Mouse (Mus musculus) kidney, embryonic 16.5 days (tissue): ENCODE measurements around the gene Lrrc23. TPM values are rescaled to one million over a fixed set of nuclear protein-coding genes. Genes with fewer than 3 reads are reported as not detected.

Experiments used
- ATAC-seq: fragments of 200-750 bp; cut with Nextera tagmentation; 2 replicates; pipeline ENCODE4 v1.8.0; 2017; ENCODE audit warnings: moderate TSS enrichment; ENCODE audit not compliant: low FRiP score, low TSS enrichment
- H3K27ac ChIP-seq: fragments of 300-500 bp; sonication (generic); 2 replicates; pipeline ENCODE4 v1.5.1; 2014; ENCODE audit warnings: low read length
- H3K27me3 ChIP-seq: fragments of 300-500 bp; sonication (generic); 2 replicates; pipeline ENCODE4 v1.6.1; 2014; ENCODE audit warnings: low read length, control low read depth, mixed read lengths; ENCODE audit not compliant: insufficient read depth
- H3K36me3 ChIP-seq: fragments of 300-500 bp; sonication (generic); 2 replicates; pipeline ENCODE4 v1.6.1; 2014; ENCODE audit warnings: low read length, control low read depth, mixed read lengths; ENCODE audit not compliant: insufficient read depth
- H3K4me1 ChIP-seq: fragments of 300-500 bp; sonication (generic); 2 replicates; pipeline ENCODE4 v1.6.1; 2014; ENCODE audit warnings: low read length, control low read depth, mixed read lengths; ENCODE audit not compliant: insufficient read depth
- H3K4me2 ChIP-seq: fragments of 300-500 bp; sonication (generic); replicated peaks from 2 replicates; pipeline ENCODE4 v1.6.1; 2014; ENCODE audit warnings: low read depth, low read length
- H3K4me3 ChIP-seq: fragments of 300-500 bp; sonication (generic); 2 replicates; pipeline ENCODE4 v1.5.1; 2014; ENCODE audit warnings: mild to moderate bottlenecking, low read length
- H3K9ac ChIP-seq: fragments of 300-500 bp; sonication (generic); replicated peaks from 2 replicates; pipeline ENCODE4 v1.6.1; 2014; ENCODE audit warnings: low read length
- H3K9me3 ChIP-seq: fragments of 300-500 bp; sonication (generic); 2 replicates; pipeline ENCODE4 v1.6.1; 2016; ENCODE audit warnings: low read length, control low read depth
- WGBS: fragments of 180-500 bp; shearing (Covaris S2); extraction: QIAGEN DNeasy Blood & Tissue Kit; methylation state at CpG from one replicate; pipeline ENCODE4 v1.1.7; 2014; 5-methylcytosine and 5-hydroxymethylcytosine counted together
- polyA plus RNA-seq: library from polyadenylated mRNA; unstranded; fragments of >200 nt; fragmentation: Nextera tagmentation; extraction: Ambion mirVana; gene quantifications from 2 replicates; pipeline ENCODE4 v1.2.1, GENCODE M21; 2015

The Lrrc23 gene
- polyA plus RNA-seq = 1.0 and 1.2 TPM in 2 replicates

- Histone ChIP-seq H3K4me2 (peak within 1 kb of the TSS; percentile 70), H3K4me3 (peak within 1 kb of the TSS; percentile 45), H3K4me1 (peaks cover 21% of the 10 kb centered on the region), H3K27ac (no peak within 1 kb of the TSS), H3K9me3 (no peaks in the 10 kb centered on the region), H3K27me3 (no peaks in the 10 kb centered on the region), H3K9ac (peak within 1 kb of the TSS; percentile 60), H3K36me3 (no peaks in the 10 kb centered on the region)
- WGBS = 3% methylated on average over 23 of the region's 23 CpGs
- peak; percentile 46 for ATAC-seq
Observed at GRCm38 (mm10) chr6:124779222-124779983, at the start of gene Lrrc23. Lrrc23 (minus strand) TSS chr6:124779727.

- 14% methylated on average over 10 of the region's 10 CpGs for WGBS
- peaks cover 22% of the 10 kb centered on the region for H3K4me1 ChIP-seq
- H3K27me3 ChIP-seq = no peaks in the 10 kb centered on the region
- peak overlapping the region; percentile 65 for H3K27ac ChIP-seq
- peak overlapping the region; percentile 76 for H3K9ac ChIP-seq
- H3K4me3 ChIP-seq = peak overlapping the region; percentile 68
- H3K9me3 ChIP-seq = no peaks in the 10 kb centered on the region
- peaks cover 37% of the 10 kb centered on the region for H3K36me3 ChIP-seq
- no peak for ATAC-seq
- peak overlapping the region; percentile 94 for H3K4me2 ChIP-seq
Observed at GRCm38 (mm10) chr6:124828101-124828592, 48.6 kb upstream of the Lrrc23 start.

- ATAC-seq = no peak
- 89% methylated on average over 4 of the region's 4 CpGs for WGBS
- Histone ChIP-seq H3K27ac (no peak overlapping the region), H3K4me1 (no peaks in the 10 kb centered on the region), H3K4me3 (no peak overlapping the region), H3K36me3 (peaks cover 87% of the 10 kb centered on the region), H3K9me3 (no peaks in the 10 kb centered on the region), H3K27me3 (no peaks in the 10 kb centered on the region), H3K9ac (no peak overlapping the region), H3K4me2 (no peak overlapping the region)
Observed at GRCm38 (mm10) chr6:124822049-124822448, 42.5 kb upstream of the Lrrc23 start.

GRCm38 (mm10) chr6:124820891-124821290 lies 41.4 kb upstream of the Lrrc23 start:
- no peak overlapping the region for H3K4me2 ChIP-seq

GRCm38 (mm10) chr6:124817971-124818370 lies 38.4 kb upstream of the Lrrc23 start:
- ATAC-seq = no peak
- Histone ChIP-seq H3K9me3 (no peaks in the 10 kb centered on the region), H3K4me1 (peaks cover 14% of the 10 kb centered on the region), H3K4me3 (no peak overlapping the region), H3K9ac (no peak overlapping the region), H3K27ac (no peak overlapping the region), H3K27me3 (no peaks in the 10 kb centered on the region), H3K4me2 (no peak overlapping the region), H3K36me3 (peaks cover 71% of the 10 kb centered on the region)
- WGBS = 85% methylated on average over 8 of the region's 8 CpGs

More at GRCm38 (mm10) chr6:124820891-124821290, 41.4 kb upstream of the Lrrc23 start:
- Histone ChIP-seq H3K36me3 (peaks cover 93% of the 10 kb centered on the region), H3K27me3 (no peaks in the 10 kb centered on the region), H3K9me3 (no peaks in the 10 kb centered on the region), H3K4me1 (no peaks in the 10 kb centered on the region), H3K27ac (no peak overlapping the region), H3K9ac (no peak overlapping the region), H3K4me3 (no peak overlapping the region)
- 92% methylated on average over 5 of the region's 5 CpGs for WGBS
- ATAC-seq = no peak

GRCm38 (mm10) chr6:124817563-124817962 lies 38.0 kb upstream of the Lrrc23 start:
- H3K36me3 ChIP-seq = peaks cover 67% of the 10 kb centered on the region
- no peak overlapping the region for H3K4me2 ChIP-seq
- no peak overlapping the region for H3K9ac ChIP-seq
- H3K9me3 ChIP-seq = no peaks in the 10 kb centered on the region
- H3K4me3 ChIP-seq = no peak overlapping the region
- no peak for ATAC-seq
- peaks cover 18% of the 10 kb centered on the region for H3K4me1 ChIP-seq
- WGBS = 93% methylated on average over 8 of the region's 8 CpGs
- no peak overlapping the region for H3K27ac ChIP-seq
- no peaks in the 10 kb centered on the region for H3K27me3 ChIP-seq

- no peak for ATAC-seq
- 93% methylated on average over 11 of the region's 11 CpGs for WGBS
- Histone ChIP-seq H3K4me3 (no peak overlapping the region), H3K4me1 (peaks cover 22% of the 10 kb centered on the region), H3K9ac (no peak overlapping the region), H3K27ac (no peak overlapping the region), H3K27me3 (no peaks in the 10 kb centered on the region), H3K9me3 (no peaks in the 10 kb centered on the region), H3K36me3 (peaks cover 65% of the 10 kb centered on the region), H3K4me2 (no peak overlapping the region)
Observed at GRCm38 (mm10) chr6:124817125-124817524, 37.6 kb upstream of the Lrrc23 start.

GRCm38 (mm10) chr6:124816611-124817010 lies 37.1 kb upstream of the Lrrc23 start:
- no peak for ATAC-seq
- H3K4me3 ChIP-seq = no peak overlapping the region
- no peak overlapping the region for H3K27ac ChIP-seq
- H3K4me1 ChIP-seq = peaks cover 27% of the 10 kb centered on the region
- no peaks in the 10 kb centered on the region for H3K27me3 ChIP-seq
- no peak overlapping the region for H3K9ac ChIP-seq
- peaks cover 65% of the 10 kb centered on the region for H3K36me3 ChIP-seq
- no peak overlapping the region for H3K4me2 ChIP-seq
- H3K9me3 ChIP-seq = no peaks in the 10 kb centered on the region
- WGBS = 85% methylated on average over 4 of the region's 4 CpGs

GRCm38 (mm10) chr6:124814858-124815774 lies 35.6 kb upstream of the Lrrc23 start:
- peak; percentile 6; the same call in 1 of the 2 replicates for ATAC-seq
- 56% methylated on average over 9 of the region's 9 CpGs for WGBS
- no peaks in the 10 kb centered on the region for H3K9me3 ChIP-seq
- no peak overlapping the region for H3K4me3 ChIP-seq
- H3K36me3 ChIP-seq = peaks cover 53% of the 10 kb centered on the region
- peak overlapping the region; percentile 90 for H3K4me2 ChIP-seq
- H3K4me1 ChIP-seq = peaks cover 31% of the 10 kb centered on the region
- H3K27ac ChIP-seq = peak overlapping the region; percentile 30; the same call in 1 of the 2 replicates
- no peak overlapping the region for H3K9ac ChIP-seq
- no peaks in the 10 kb centered on the region for H3K27me3 ChIP-seq
